Mouse (Mus musculus): ENCODE data around the gene Gm10717. TPM values are rescaled to one million over a fixed set of nuclear protein-coding genes. Genes with fewer than 3 reads are reported as not detected.
"Not testable (repeated sequence)": the region's sequence is repeated elsewhere in the genome, so short reads cannot be mapped to it uniquely, and the experiment has no call there.

Gene Gm10717
- total RNA-seq, 2 experiments from 2014 or later: not detected

DNA sequence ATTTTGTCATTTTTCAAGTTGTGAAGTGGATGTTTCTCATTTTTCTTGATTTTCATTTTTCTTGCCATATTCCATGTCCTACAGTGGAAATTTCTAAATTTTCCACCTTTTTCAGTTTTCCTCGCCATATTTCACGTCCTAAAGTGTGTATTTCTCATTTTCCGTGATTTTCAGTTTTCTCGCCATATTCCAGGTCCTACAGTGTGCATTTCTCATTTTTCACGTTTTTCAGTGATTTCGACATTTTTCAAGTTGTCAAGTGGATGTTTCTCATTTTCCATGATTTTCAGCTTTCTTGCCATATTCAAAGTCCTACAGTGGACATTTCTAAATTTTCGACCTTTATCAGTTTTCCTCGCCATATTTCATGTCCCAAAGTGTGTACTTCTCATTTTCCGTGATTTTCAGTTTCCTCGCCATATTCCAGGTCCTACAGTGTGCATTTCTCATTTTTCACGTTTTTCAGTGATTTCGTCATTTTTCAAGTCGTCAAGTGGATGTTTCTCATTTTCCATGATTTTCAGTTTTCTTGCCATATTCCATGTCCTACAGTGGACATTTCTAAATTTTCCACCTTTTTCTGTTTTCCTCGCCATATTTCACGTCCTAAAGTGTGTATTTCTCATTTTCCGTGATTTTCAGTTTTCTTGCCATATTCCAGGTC, 1.1 kb upstream of the Gm10717 start:
- peak; percentile 75 to 82 for DNase-seq
- intact Hi-C loops (cut with DNase I): not testable (repeated sequence)

GRCm38 (mm10) chr9:3025653-3026052, 436 bp downstream of the Gm10717 start:
- intact Hi-C loops (cut with DNase I): not testable (repeated sequence)
- peak; percentile 72 to 82 for DNase-seq

- intact Hi-C loops (cut with DNase I); DNase-seq: not testable (repeated sequence)
These were observed 919 bp downstream of the Gm10717 start for GRCm38 (mm10) chr9:3026136-3026535.

- DNase-seq: not testable (repeated sequence)
These were observed 1.5 kb downstream of the Gm10717 start for GRCm38 (mm10) chr9:3026741-3027140.

GRCm38 (mm10) chr9:3027200-3027599, 2.0 kb downstream of the Gm10717 start:
- intact Hi-C loops (cut with DNase I); DNase-seq: not testable (repeated sequence)

More at GRCm38 (mm10) chr9:3026741-3027140, 1.5 kb downstream of the Gm10717 start:
- intact Hi-C loops (cut with DNase I): not testable (repeated sequence)

- intact Hi-C loops (cut with DNase I): not testable (repeated sequence)
- peak; percentile 12 to 42 for DNase-seq
These were observed 4.2 kb downstream of the Gm10717 start for GRCm38 (mm10) chr9:3029276-3030000.

DNA sequence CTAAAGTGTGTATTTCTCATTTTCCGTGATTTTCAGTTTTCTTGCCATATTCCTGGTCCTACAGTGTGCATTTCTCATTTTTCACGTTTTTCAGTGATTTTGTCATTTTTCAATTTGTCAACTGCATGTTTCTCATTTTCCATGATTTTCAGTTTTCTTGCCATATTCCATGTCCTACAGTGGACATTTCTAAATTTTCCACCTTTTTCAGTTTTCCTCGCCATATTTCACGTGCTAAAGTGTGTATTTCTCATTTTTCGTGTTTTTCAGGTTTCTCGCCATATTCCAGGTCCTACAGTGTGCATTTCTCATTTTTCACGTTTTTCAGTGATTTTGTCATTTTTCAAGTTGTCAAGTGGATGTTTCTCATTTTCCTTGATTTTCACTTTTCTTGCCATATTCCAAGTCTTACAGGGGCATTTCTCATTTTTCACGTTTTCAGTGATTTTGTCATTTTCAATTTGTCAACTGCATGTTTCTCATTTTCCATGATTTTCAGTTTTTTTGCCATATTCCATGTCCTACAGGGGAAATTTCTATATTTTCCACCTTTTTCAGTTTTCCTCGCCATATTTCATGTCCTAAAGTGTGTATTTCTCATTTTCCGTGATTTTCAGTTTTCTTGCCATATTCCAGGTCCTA, 5.6 kb downstream of the Gm10717 start:
- intact Hi-C loops (cut with DNase I); DNase-seq: not testable (repeated sequence)

DNA sequence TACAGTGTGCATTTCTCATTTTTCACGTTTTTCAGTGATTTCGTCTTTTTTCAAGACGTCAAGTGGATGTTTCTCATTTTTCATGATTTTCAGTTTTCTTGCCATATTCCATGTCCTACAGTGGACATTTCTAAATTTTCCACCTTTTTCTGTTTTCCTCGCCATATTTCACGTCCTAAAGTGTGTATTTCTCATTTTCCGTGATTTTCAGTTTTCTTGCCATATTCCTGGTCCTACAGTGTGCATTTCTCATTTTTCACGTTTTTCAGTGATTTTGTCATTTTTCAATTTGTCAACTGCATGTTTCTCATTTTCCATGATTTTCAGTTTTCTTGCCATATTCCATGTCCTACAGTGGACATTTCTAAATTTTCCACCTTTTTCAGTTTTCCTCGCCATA, 9.1 kb downstream of the Gm10717 start, which contains the start of gene Gm17535:
Gene Gm17535 (plus strand): TSS at position 301 of the 400 bp plus-strand sequence.
- DNase-seq; intact Hi-C loops (cut with DNase I): not testable (repeated sequence)

GRCm38 (mm10) chr9:3036577-3036976, 11.4 kb downstream of the Gm10717 start, which contains the start of gene Gm10715:
Gm10715 (plus strand) TSS chr9:3036877.
- intact Hi-C loops (cut with DNase I); DNase-seq: not testable (repeated sequence)

- DNase-seq; intact Hi-C loops (cut with DNase I): not testable (repeated sequence)
These were observed 12.9 kb downstream of the Gm10717 start for GRCm38 (mm10) chr9:3038161-3038560.

Small RNA genes lying within 50 kb of the gene (microRNA-seq; reads per million reads assigned to microRNA genes)
- gene Mir101c: 0 reads per million in 2 experiments

Other genes starting within 250 kb of the Gm10717 start
- not detected for gene Gm10722, start 24.5 kb upstream of the Gm10717 start, total RNA-seq (2021)
- gene Gm11168, start 22.1 kb upstream of the Gm10717 start, total RNA-seq (2021): not detected
- not detected for gene Gm10721, start 12.3 kb upstream of the Gm10717 start, total RNA-seq (2021)
- gene Gm10720, start 9.8 kb upstream of the Gm10717 start, total RNA-seq (2021): not detected
- not detected for gene Gm10719, start 8.0 kb upstream of the Gm10717 start, total RNA-seq (2021)
- gene Gm10718, start 1.9 kb upstream of the Gm10717 start, total RNA-seq (2021): under 1 TPM in 1 of 2 experiments, not detected in 1; 0.99 TPM
- not detected for gene Gm17535, start 9.2 kb downstream of the Gm10717 start, total RNA-seq (2021)
- not detected for gene Gm10715, start 11.5 kb downstream of the Gm10717 start, total RNA-seq (2021)